Mouse (Mus musculus) brain, embryonic 14.5 days (tissue): ENCODE measurements around the gene Golph3l.

ENCODE experiments used
- CTCF ChIP-seq: fragments of 200-500 bp; IDR thresholded peaks from 2 replicates; pipeline ENCODE4 v1.5.1; 2012; ENCODE audit warnings: inconsistent platforms, mild to moderate bottlenecking, moderate library complexity, borderline replicate concordance; ENCODE audit not compliant: insufficient read depth, insufficient read length; ENCODE audit errors: extremely low read depth
- POLR2A ChIP-seq: fragments of 200-500 bp; IDR thresholded peaks from 2 replicates; pipeline ENCODE4 v1.6.1; 2012; ENCODE audit warnings: mild to moderate bottlenecking, inconsistent platforms, borderline replicate concordance; ENCODE audit not compliant: poor library complexity, insufficient read depth, insufficient read length, severe bottlenecking; ENCODE audit errors: extremely low read depth

- no peak for TF ChIP-seq CTCF
- no peak for TF ChIP-seq POLR2A
These were observed 20.5 kb downstream of the Golph3l start for GRCm38 (mm10) chr3:95609195-95609594.
